In genomic region chrX:53052652-53053500, GRCm38 (mm10) we compare ENCODE assay signal across 9 mouse cellular contexts.
DNase-seq lines count a peak whose midpoint lies in the region; ATAC-seq and TF ChIP-seq lines count a peak whose summit lies in the region.
"Had no signal": no experiment of that assay in that cellular context is flagged by ENCODE, and none has a peak within 500 bp of the region (broad histone marks: within the 10 kb centered on the region; RNA-seq: fewer than 3 reads in every experiment).

No protein-coding gene starts in this region.

- no peaks in the 10 kb centered on the region for H3K9me3 ChIP-seq in ES-Bruce4 (replicated peaks; ENCODE audit: control insufficient read depth, insufficient read depth, low read length, poor library complexity, severe bottlenecking)
- no peaks in the 10 kb centered on the region for H3K9me3 ChIP-seq in embryonic facial prominence, embryonic 15.5 days (replicated peaks)
- no peaks in the 10 kb centered on the region for H3K9me3 ChIP-seq in limb, embryonic 10.5 days (replicated peaks)

- no peak for TF ChIP-seq POLR2A in ES-Bruce4 (IDR thresholded peaks at IDR 0.05; ENCODE audit: insufficient read depth, low read length)

- H3K9ac ChIP-seq in ES-Bruce4 (ENCODE audit: low read depth, poor library complexity, severe bottlenecking), result peak overlapping the region; percentile 64; the same call in 1 of the 2 replicates
- no peak overlapping the region for H3K9ac ChIP-seq in embryonic facial prominence, embryonic 15.5 days

- H3K4me3 ChIP-seq in gastrocnemius, adult 2 months, result no peak overlapping the region
- H3K4me3 ChIP-seq in ES-Bruce4 (ENCODE audit: low read depth, low read length), result peak overlapping the region; percentile 64
- H3K4me3 ChIP-seq in embryonic facial prominence, embryonic 15.5 days (replicated peaks), result peak overlapping the region; percentile 6
- peak overlapping the region; percentile 69 for H3K4me3 ChIP-seq in limb, embryonic 10.5 days

- WGBS in embryonic facial prominence, embryonic 15.5 days, result 16% methylated on average over 13 of the region's 13 CpGs
- 9% methylated on average over 13 of the region's 13 CpGs for WGBS in limb, embryonic 10.5 days

- intact Hi-C loops in gastrocnemius, postnatal 14 days (cut with DNase I; ENCODE audit: low total_unique reads), result no loop called here
- intact Hi-C loops in gastrocnemius, adult 2 months (cut with DNase I), result loop anchor here (10.0 kb wide), 2 partner anchors 62 to 112 kb away; no protein-coding TSS in a partner anchor

- no peaks in the 10 kb centered on the region for H3K4me1 ChIP-seq in ES-Bruce4 (ENCODE audit: control insufficient read depth, insufficient read depth, low read length)
- peaks cover 13% of the 10 kb centered on the region for H3K4me1 ChIP-seq in embryonic facial prominence, embryonic 15.5 days
- H3K4me1 ChIP-seq in limb, embryonic 10.5 days, result peaks cover 33% of the 10 kb centered on the region

- no peaks in the 10 kb centered on the region for H3K36me3 ChIP-seq in ES-Bruce4 (ENCODE audit: control insufficient read depth, insufficient read depth, low read length, poor library complexity, severe bottlenecking)
- H3K36me3 ChIP-seq in embryonic facial prominence, embryonic 15.5 days, result no peaks in the 10 kb centered on the region
- peaks cover 14% of the 10 kb centered on the region for H3K36me3 ChIP-seq in limb, embryonic 10.5 days

- peaks cover 2% of the 10 kb centered on the region; the same call in 1 of the 2 replicates for H3K27me3 ChIP-seq in ES-Bruce4 (ENCODE audit: control insufficient read depth, insufficient read depth, low read length, poor library complexity, severe bottlenecking)
- H3K27me3 ChIP-seq in embryonic facial prominence, embryonic 15.5 days, result no peaks in the 10 kb centered on the region
- peaks cover 31% of the 10 kb centered on the region for H3K27me3 ChIP-seq in limb, embryonic 10.5 days (ENCODE audit: low read depth, poor library complexity, severe bottlenecking)

- peak; percentile 66 for ATAC-seq in embryonic facial prominence, embryonic 15.5 days (ENCODE audit: insufficient number of reproducible peaks, low FRiP score, low TSS enrichment, low read depth)
- ATAC-seq in erythroid progenitor cell, adult 5-6 weeks (replicated peaks; ENCODE audit: low FRiP score, poor library complexity, severe bottlenecking), result no peak

- no peak for TF ChIP-seq EP300 in ES-Bruce4 (IDR thresholded peaks at IDR 0.05; ENCODE audit: insufficient read depth, low read depth, low read length)

- H3K4me2 ChIP-seq in embryonic facial prominence, embryonic 15.5 days (replicated peaks), result peak overlapping the region; percentile 33

- no peak for TF ChIP-seq CTCF in gastrocnemius, adult 2 months (IDR thresholded peaks at IDR 0.05)
- no peak for TF ChIP-seq CTCF in ES-Bruce4 (IDR thresholded peaks at IDR 0.05; ENCODE audit: low read depth, low read length)

- no peak overlapping the region for H3K27ac ChIP-seq in gastrocnemius, adult 2 months
- H3K27ac ChIP-seq in ES-Bruce4 (ENCODE audit: insufficient read depth, low read length), result no peak overlapping the region
- H3K27ac ChIP-seq in embryonic facial prominence, embryonic 15.5 days (replicated peaks), result peak overlapping the region; percentile 63
- H3K27ac ChIP-seq in limb, embryonic 10.5 days, result peak overlapping the region; percentile 87
- H3K27ac ChIP-seq: macrophage had no signal

- peak; percentile 58 for DNase-seq in gastrocnemius, postnatal 14 days
- no peak for DNase-seq in gastrocnemius, adult 2 months
- peak; percentile 83 for DNase-seq in limb, embryonic 10.5 days (ENCODE audit: low spot score)
- DNase-seq in neural tube, embryonic 10.5 days (ENCODE audit: extremely low spot score, low spot score), result peak; percentile 69
- DNase-seq in cerebellum, adult 11-12 months, result no peak

Comparison
In these comparisons a context has a peak if more than half of its experiments do, and no peak if none do; other contexts are left out.
1. DNase-seq: peak in gastrocnemius, postnatal 14 days (single experiment), limb, embryonic 10.5 days (single experiment) and neural tube, embryonic 10.5 days (single experiment); none in gastrocnemius, adult 2 months (single experiment) and cerebellum, adult 11-12 months (single experiment).
2. H3K27ac ChIP-seq: peak in embryonic facial prominence, embryonic 15.5 days (single experiment) and limb, embryonic 10.5 days (single experiment); none in gastrocnemius, adult 2 months (single experiment) and ES-Bruce4 (single experiment).